Mouse (Mus musculus) layer of hippocampus, postnatal 14 days (tissue): ENCODE data around the gene Sepsecs. TPM values are rescaled to one million over a fixed set of nuclear protein-coding genes. Genes with fewer than 3 reads are reported as not detected.

Source experiments
- DNase-seq, 2 experiments: peaks; one replicate each; pipeline ENCODE4 v3.0.0; 2021 to 2022; ENCODE audit warnings: low spot score in 2 of 2, mixed read lengths in 1 of 2
- total RNA-seq, 2 experiments: library from RNA; stranded (reverse); gene quantifications; 2 replicates each; pipeline ENCODE4 v1.2.3; 2021

Gene Sepsecs
- total RNA-seq, 2 experiments from 2014 or later: 10.6 to 11.5 TPM

GRCm38 (mm10) chr5:52611315-52611895, 58.1 kb downstream of the Sepsecs start:
- no peak for DNase-seq

- no peak for DNase-seq
These were observed 59.2 kb downstream of the Sepsecs start for GRCm38 (mm10) chr5:52610306-52610705.

- DNase-seq: no peak
These were observed 59.8 kb downstream of the Sepsecs start for GRCm38 (mm10) chr5:52609672-52610071.

- no peak for DNase-seq
These were observed 64.9 kb downstream of the Sepsecs start for GRCm38 (mm10) chr5:52604582-52605041.

DNA sequence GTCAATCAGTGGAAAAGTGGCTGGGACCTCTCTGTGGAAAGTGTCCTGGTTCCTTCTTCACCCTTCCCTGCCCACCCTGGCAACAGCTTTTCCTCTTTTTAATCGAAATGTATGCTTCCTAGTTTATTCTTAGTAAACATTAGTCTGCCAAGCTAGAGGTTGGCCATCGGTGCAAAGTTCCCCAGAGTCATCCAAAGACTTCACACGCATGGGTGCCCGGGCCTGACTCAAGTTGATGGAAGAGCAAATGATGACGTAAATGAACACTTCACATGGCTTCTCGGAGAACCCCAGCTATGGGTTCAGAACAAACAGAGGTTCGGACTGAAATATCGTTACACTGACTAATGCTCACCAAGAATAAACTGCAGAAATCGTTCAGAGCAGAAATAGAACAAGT, 78.9 kb downstream of the Sepsecs start:
- no peak for DNase-seq

Other genes with a start within 250 kb of the Sepsecs start
- 10 to 100 TPM; 40.4 to 44.9 TPM for gene Ccdc149, start 198.2 kb downstream of the Sepsecs start, total RNA-seq
- gene Lgi2, start 103.2 kb downstream of the Sepsecs start, total RNA-seq: 10 to 100 TPM; 30.8 to 32.0 TPM
- gene Pi4k2b, start 71.9 kb upstream of the Sepsecs start, total RNA-seq: 1 to 10 TPM; 1.3 to 2.6 TPM
- 1 to 10 TPM; 8.8 to 9.1 TPM for gene Zcchc4, start 105.7 kb upstream of the Sepsecs start, total RNA-seq
- gene Anapc4, start 164.3 kb upstream of the Sepsecs start, total RNA-seq: 10 to 100 TPM; 75.1 to 85.1 TPM